Mouse (Mus musculus): ENCODE results near the gene Lat2. TPM values are rescaled to one million over a fixed set of nuclear protein-coding genes. Genes with fewer than 3 reads are reported as not detected.

Lat2 gene
- total RNA-seq, 2 experiments from 2014 or later: 3.4 to 3.9 TPM

- no peak for TF ChIP-seq CTCF (IDR thresholded peaks at IDR 0.05)
- DNase-seq (ENCODE audit: extremely low spot score in 1 of 2, low spot score in 2 of 2): no peak
- intact Hi-C loops (cut with DNase I): no loop called here
- Histone ChIP-seq H3K4me3 (no peak overlapping the region), H3K27ac (no peak overlapping the region)
Observed at GRCm38 (mm10) chr5:134611810-134612521, 2.9 kb downstream of the Lat2 start.

- DNase-seq (ENCODE audit: extremely low spot score in 1 of 2, low spot score in 2 of 2): no peak
- intact Hi-C loops (cut with DNase I): no loop called here
- TF ChIP-seq CTCF (IDR thresholded peaks at IDR 0.05): no peak
- Histone ChIP-seq H3K4me3 (no peak overlapping the region), H3K27ac (no peak overlapping the region)
Observed at GRCm38 (mm10) chr5:134609916-134610643, 4.7 kb downstream of the Lat2 start.

GRCm38 (mm10) chr5:134607121-134607520 is 7.7 kb downstream of the Lat2 start:
- Histone ChIP-seq H3K4me3 (no peak overlapping the region), H3K27ac (no peak overlapping the region)
- DNase-seq (ENCODE audit: extremely low spot score in 1 of 2, low spot score in 2 of 2): no peak
- no peak for TF ChIP-seq CTCF (IDR thresholded peaks at IDR 0.05)
- intact Hi-C loops (cut with DNase I): no loop called here

- no peak overlapping the region for H3K27ac ChIP-seq
- TF ChIP-seq CTCF (IDR thresholded peaks at IDR 0.05): peak; percentile 31
- no peak overlapping the region for H3K4me3 ChIP-seq
- no peak for DNase-seq (ENCODE audit: extremely low spot score in 1 of 2, low spot score in 2 of 2)
- intact Hi-C loops (cut with DNase I): no loop called here
Observed at GRCm38 (mm10) chr5:134606314-134606713, 8.5 kb downstream of the Lat2 start.

GRCm38 (mm10) chr5:134604376-134604775 is 10.4 kb downstream of the Lat2 start:
- intact Hi-C loops (cut with DNase I): no loop called here
- Histone ChIP-seq H3K4me3 (no peak overlapping the region), H3K27ac (no peak overlapping the region)
- no peak for DNase-seq (ENCODE audit: extremely low spot score in 1 of 2, low spot score in 2 of 2)
- TF ChIP-seq CTCF (IDR thresholded peaks at IDR 0.05): no peak

- H3K4me3 ChIP-seq: no peak overlapping the region
- no peak overlapping the region for H3K27ac ChIP-seq
- intact Hi-C loops (cut with DNase I): no loop called here
- no peak for DNase-seq (ENCODE audit: extremely low spot score in 1 of 2, low spot score in 2 of 2)
- TF ChIP-seq CTCF (IDR thresholded peaks at IDR 0.05): no peak
Observed at GRCm38 (mm10) chr5:134597711-134598110, 17.1 kb downstream of the Lat2 start.

- intact Hi-C loops (cut with DNase I): no loop called here
- no peak for DNase-seq (ENCODE audit: extremely low spot score in 1 of 2, low spot score in 2 of 2)
- Histone ChIP-seq H3K27ac (no peak overlapping the region), H3K4me3 (no peak overlapping the region)
- no peak for TF ChIP-seq CTCF (IDR thresholded peaks at IDR 0.05)
Observed at GRCm38 (mm10) chr5:134593093-134593492, 21.7 kb downstream of the Lat2 start.

GRCm38 (mm10) chr5:134592026-134592581 is 22.7 kb downstream of the Lat2 start:
- no peak for DNase-seq (ENCODE audit: extremely low spot score in 1 of 2, low spot score in 2 of 2)
- no peak overlapping the region for H3K4me3 ChIP-seq
- intact Hi-C loops (cut with DNase I): no loop called here
- no peak for TF ChIP-seq CTCF (IDR thresholded peaks at IDR 0.05)
- no peak overlapping the region for H3K27ac ChIP-seq

GRCm38 (mm10) chr5:134589900-134590299 is 24.9 kb downstream of the Lat2 start:
- Histone ChIP-seq H3K27ac (no peak overlapping the region), H3K4me3 (no peak overlapping the region)
- DNase-seq (ENCODE audit: extremely low spot score in 1 of 2, low spot score in 2 of 2): no peak
- intact Hi-C loops (cut with DNase I): loop anchor here (10.0 kb wide), 2 partner anchors 115 to 205 kb away; no protein-coding TSS in a partner anchor
- TF ChIP-seq CTCF (IDR thresholded peaks at IDR 0.05): no peak

- no peak for TF ChIP-seq CTCF (IDR thresholded peaks at IDR 0.05)
- DNase-seq (ENCODE audit: extremely low spot score in 1 of 2, low spot score in 2 of 2): no peak
Observed at GRCm38 (mm10) chr5:134584798-134585197, 30.0 kb downstream of the Lat2 start.

GRCm38 (mm10) chr5:134583884-134584213 is 31.0 kb downstream of the Lat2 start:
- no peak for TF ChIP-seq CTCF (IDR thresholded peaks at IDR 0.05)
- intact Hi-C loops (cut with DNase I): loop anchor here (2.0 to 10.0 kb wide), 4 partner anchors 77 to 199 kb away; no protein-coding TSS in a partner anchor
- Histone ChIP-seq H3K4me3 (no peak overlapping the region), H3K27ac (no peak overlapping the region)
- no peak for DNase-seq (ENCODE audit: extremely low spot score in 1 of 2, low spot score in 2 of 2)

More at GRCm38 (mm10) chr5:134584798-134585197, 30.0 kb downstream of the Lat2 start:
- Histone ChIP-seq H3K27ac (no peak overlapping the region), H3K4me3 (no peak overlapping the region)
- intact Hi-C loops (cut with DNase I): loop anchor here (10.0 kb wide), 2 partner anchors 120 to 200 kb away; no protein-coding TSS in a partner anchor

Data from left cerebral cortex, adult 2 months (tissue).